Mouse (Mus musculus): ENCODE results near the gene St6galnac3. TPM values are rescaled to one million over a fixed set of nuclear protein-coding genes. Genes with fewer than 3 reads are reported as not detected.

The St6galnac3 gene
- polyA plus RNA-seq, 1 experiment: 2.5 TPM

GRCm38 (mm10) chr3:153751435-153751834 is 26.5 kb upstream of the St6galnac3 start:
- H3K4me3 ChIP-seq (ENCODE audit: insufficient read depth, low read length): no peak overlapping the region
- H3K27ac ChIP-seq (ENCODE audit: insufficient read depth, low read length): no peak overlapping the region
- no peaks in the 10 kb centered on the region for H3K4me1 ChIP-seq (ENCODE audit: control insufficient read depth, insufficient read depth, low read length)
- TF ChIP-seq POLR2A (IDR thresholded peaks at IDR 0.05; ENCODE audit: low read depth, low read length) (no peak), CTCF (IDR thresholded peaks at IDR 0.05; ENCODE audit: borderline replicate concordance, insufficient read depth, low read length) (no peak)

GRCm38 (mm10) chr3:153749359-153749758 is 24.4 kb upstream of the St6galnac3 start:
- Histone ChIP-seq H3K4me1 (ENCODE audit: control insufficient read depth, insufficient read depth, low read length) (no peaks in the 10 kb centered on the region), H3K4me3 (ENCODE audit: insufficient read depth, low read length) (no peak overlapping the region), H3K27ac (ENCODE audit: insufficient read depth, low read length) (no peak overlapping the region)
- TF ChIP-seq CTCF (IDR thresholded peaks at IDR 0.05; ENCODE audit: borderline replicate concordance, insufficient read depth, low read length) (no peak), POLR2A (IDR thresholded peaks at IDR 0.05; ENCODE audit: low read depth, low read length) (no peak)

GRCm38 (mm10) chr3:153748293-153748692 is 23.3 kb upstream of the St6galnac3 start:
- Histone ChIP-seq H3K4me1 (ENCODE audit: control insufficient read depth, insufficient read depth, low read length) (no peaks in the 10 kb centered on the region), H3K27ac (ENCODE audit: insufficient read depth, low read length) (no peak overlapping the region), H3K4me3 (ENCODE audit: insufficient read depth, low read length) (no peak overlapping the region)
- TF ChIP-seq POLR2A (IDR thresholded peaks at IDR 0.05; ENCODE audit: low read depth, low read length) (no peak), CTCF (IDR thresholded peaks at IDR 0.05; ENCODE audit: borderline replicate concordance, insufficient read depth, low read length) (no peak)

DNA sequence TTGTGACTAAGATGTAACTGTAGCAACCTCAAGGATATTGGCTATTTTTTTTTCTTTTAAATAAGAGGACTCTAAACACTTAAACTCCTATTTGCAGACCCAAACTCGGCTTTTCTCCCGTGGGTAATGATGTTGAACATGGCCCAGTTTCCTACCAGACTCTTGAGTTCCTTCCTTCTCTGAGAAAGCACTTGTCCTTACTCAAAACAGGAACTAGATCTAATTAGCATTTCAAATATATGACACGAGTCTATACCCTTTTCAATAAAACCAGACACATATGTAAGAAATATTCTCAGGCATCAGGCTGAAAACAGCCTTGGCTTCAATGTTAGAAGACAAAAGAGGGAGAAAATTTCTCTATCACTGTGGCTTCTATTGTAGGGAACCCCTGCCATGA is 20.1 kb upstream of the St6galnac3 start:
- no peak overlapping the region for H3K27ac ChIP-seq (ENCODE audit: insufficient read depth, low read length)
- TF ChIP-seq POLR2A (IDR thresholded peaks at IDR 0.05; ENCODE audit: low read depth, low read length): no peak
- TF ChIP-seq CTCF (IDR thresholded peaks at IDR 0.05; ENCODE audit: borderline replicate concordance, insufficient read depth, low read length): no peak
- no peak overlapping the region for H3K4me3 ChIP-seq (ENCODE audit: insufficient read depth, low read length)
- H3K4me1 ChIP-seq (ENCODE audit: control insufficient read depth, insufficient read depth, low read length): no peaks in the 10 kb centered on the region

- Histone ChIP-seq H3K4me1 (ENCODE audit: control insufficient read depth, insufficient read depth, low read length) (no peaks in the 10 kb centered on the region), H3K4me3 (ENCODE audit: insufficient read depth, low read length) (no peak overlapping the region), H3K27ac (ENCODE audit: insufficient read depth, low read length) (no peak overlapping the region)
- TF ChIP-seq POLR2A (IDR thresholded peaks at IDR 0.05; ENCODE audit: low read depth, low read length) (no peak), CTCF (IDR thresholded peaks at IDR 0.05; ENCODE audit: borderline replicate concordance, insufficient read depth, low read length) (no peak)
Measured at GRCm38 (mm10) chr3:153744447-153744846, 19.5 kb upstream of the St6galnac3 start.

GRCm38 (mm10) chr3:153741800-153742199 is 16.8 kb upstream of the St6galnac3 start:
- no peak overlapping the region for H3K4me3 ChIP-seq (ENCODE audit: insufficient read depth, low read length)
- no peak for TF ChIP-seq CTCF (IDR thresholded peaks at IDR 0.05; ENCODE audit: borderline replicate concordance, insufficient read depth, low read length)
- TF ChIP-seq POLR2A (IDR thresholded peaks at IDR 0.05; ENCODE audit: low read depth, low read length): no peak
- no peaks in the 10 kb centered on the region for H3K4me1 ChIP-seq (ENCODE audit: control insufficient read depth, insufficient read depth, low read length)

GRCm38 (mm10) chr3:153739351-153739750 is 14.4 kb upstream of the St6galnac3 start:
- no peak overlapping the region for H3K4me3 ChIP-seq (ENCODE audit: insufficient read depth, low read length)
- no peak for TF ChIP-seq POLR2A (IDR thresholded peaks at IDR 0.05; ENCODE audit: low read depth, low read length)
- no peak for TF ChIP-seq CTCF (IDR thresholded peaks at IDR 0.05; ENCODE audit: borderline replicate concordance, insufficient read depth, low read length)
- no peak overlapping the region for H3K27ac ChIP-seq (ENCODE audit: insufficient read depth, low read length)
- no peaks in the 10 kb centered on the region for H3K4me1 ChIP-seq (ENCODE audit: control insufficient read depth, insufficient read depth, low read length)

More at GRCm38 (mm10) chr3:153741800-153742199, 16.8 kb upstream of the St6galnac3 start:
- H3K27ac ChIP-seq (ENCODE audit: insufficient read depth, low read length): no peak overlapping the region

DNA sequence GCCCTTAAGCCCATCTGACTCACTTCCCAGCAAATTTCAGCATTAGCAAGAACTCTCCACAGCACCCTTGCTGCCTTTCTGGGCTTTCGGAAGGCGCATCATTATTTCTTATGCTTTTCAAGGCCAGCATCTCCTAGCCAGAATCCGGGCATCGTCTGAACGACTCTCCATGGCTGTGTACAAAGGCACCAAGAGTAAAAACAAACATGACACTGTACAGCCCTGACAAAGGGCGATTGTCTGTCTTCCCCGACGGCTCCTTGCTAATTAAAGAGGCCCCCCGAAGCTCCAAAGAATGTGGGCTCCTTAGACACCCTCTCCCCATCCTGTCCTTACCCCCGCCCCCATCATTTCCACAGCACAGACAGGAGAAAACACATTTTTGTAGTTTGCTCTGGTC is 13.4 kb upstream of the St6galnac3 start:
- Histone ChIP-seq H3K4me1 (ENCODE audit: control insufficient read depth, insufficient read depth, low read length) (no peaks in the 10 kb centered on the region), H3K4me3 (ENCODE audit: insufficient read depth, low read length) (no peak overlapping the region), H3K27ac (ENCODE audit: insufficient read depth, low read length) (no peak overlapping the region)
- TF ChIP-seq POLR2A (IDR thresholded peaks at IDR 0.05; ENCODE audit: low read depth, low read length): no peak
- no peak for TF ChIP-seq CTCF (IDR thresholded peaks at IDR 0.05; ENCODE audit: borderline replicate concordance, insufficient read depth, low read length)

GRCm38 (mm10) chr3:153736756-153737280 is 11.8 kb upstream of the St6galnac3 start:
- H3K27ac ChIP-seq (ENCODE audit: insufficient read depth, low read length): no peak overlapping the region
- no peak for TF ChIP-seq POLR2A (IDR thresholded peaks at IDR 0.05; ENCODE audit: low read depth, low read length)
- TF ChIP-seq CTCF (IDR thresholded peaks at IDR 0.05; ENCODE audit: borderline replicate concordance, insufficient read depth, low read length): no peak
- no peaks in the 10 kb centered on the region; the same call in 1 of the 2 replicates for H3K4me1 ChIP-seq (ENCODE audit: control insufficient read depth, insufficient read depth, low read length)
- H3K4me3 ChIP-seq (ENCODE audit: insufficient read depth, low read length): no peak overlapping the region

DNA sequence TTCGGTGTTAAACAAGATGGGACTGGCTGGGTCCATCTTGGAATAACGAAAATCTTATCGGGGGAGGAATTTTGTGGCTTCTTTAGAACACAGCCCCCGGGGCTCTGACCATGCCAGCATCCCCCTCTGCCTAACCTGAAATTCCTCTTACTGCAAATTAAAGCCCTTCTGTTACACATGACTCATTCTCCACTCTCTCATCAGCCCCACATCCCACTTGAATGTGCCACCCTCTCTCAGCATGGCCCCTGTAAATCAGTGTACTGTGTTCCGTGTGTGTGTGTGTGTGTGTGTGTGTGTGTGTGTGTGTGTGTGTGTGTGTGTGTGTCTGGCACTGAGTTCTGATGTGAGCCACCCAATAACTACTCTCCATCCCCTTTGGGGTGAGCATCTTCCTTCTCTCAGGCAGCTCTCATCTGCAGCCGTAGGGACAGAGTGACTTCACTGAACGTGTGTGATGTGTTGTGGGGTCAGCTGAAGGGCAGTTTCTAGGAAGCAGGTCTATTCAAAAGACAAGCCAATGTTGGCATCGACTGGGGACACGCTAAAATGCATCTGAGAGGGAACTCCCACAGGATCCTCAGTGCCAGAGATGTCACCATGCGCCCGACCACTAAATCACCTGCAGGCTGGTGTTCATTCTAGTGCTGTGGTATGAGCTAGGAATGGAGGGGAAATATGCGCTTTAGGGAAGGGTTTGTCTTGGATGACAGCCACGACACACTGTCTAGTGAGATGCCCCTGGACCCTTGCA is 11.0 kb upstream of the St6galnac3 start:
- Histone ChIP-seq H3K4me3 (ENCODE audit: insufficient read depth, low read length) (no peak overlapping the region), H3K4me1 (ENCODE audit: control insufficient read depth, insufficient read depth, low read length) (no peaks in the 10 kb centered on the region; the same call in 1 of the 2 replicates), H3K27ac (ENCODE audit: insufficient read depth, low read length) (no peak overlapping the region)
- TF ChIP-seq CTCF (IDR thresholded peaks at IDR 0.05; ENCODE audit: borderline replicate concordance, insufficient read depth, low read length) (no peak), POLR2A (IDR thresholded peaks at IDR 0.05; ENCODE audit: low read depth, low read length) (no peak)

All from embryonic fibroblast, embryonic 13.5 days (primary cell).